Mouse (Mus musculus): ENCODE measurements around the gene Frat2.

Gene Frat2

DNA sequence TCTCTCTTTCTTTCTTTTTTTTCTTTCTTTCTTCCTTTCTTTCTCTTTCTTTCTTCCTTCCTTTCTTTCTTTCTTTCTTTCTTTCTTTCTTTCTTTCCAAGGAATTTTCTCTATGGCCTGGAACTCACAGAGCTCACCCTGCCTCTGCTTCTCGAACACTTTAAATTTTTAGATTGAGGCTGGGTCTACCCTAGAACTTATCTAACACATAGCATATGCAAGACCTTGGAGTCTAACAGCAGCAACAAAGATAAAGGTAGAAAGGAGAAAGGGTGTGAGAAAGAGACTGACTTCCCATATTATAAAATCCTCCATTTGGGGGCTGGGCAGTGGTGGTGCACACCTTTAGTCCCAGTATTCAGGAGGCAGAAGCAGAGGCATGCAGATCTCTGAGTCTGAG, 25.3 kb downstream of the Frat2 start:
- DNase-seq (ENCODE audit: low spot score in 2 of 2) = no peak

- DNase-seq (ENCODE audit: low spot score in 2 of 2) = no peak
Observed at GRCm38 (mm10) chr19:41821436-41821835, 26.5 kb downstream of the Frat2 start.

DNA sequence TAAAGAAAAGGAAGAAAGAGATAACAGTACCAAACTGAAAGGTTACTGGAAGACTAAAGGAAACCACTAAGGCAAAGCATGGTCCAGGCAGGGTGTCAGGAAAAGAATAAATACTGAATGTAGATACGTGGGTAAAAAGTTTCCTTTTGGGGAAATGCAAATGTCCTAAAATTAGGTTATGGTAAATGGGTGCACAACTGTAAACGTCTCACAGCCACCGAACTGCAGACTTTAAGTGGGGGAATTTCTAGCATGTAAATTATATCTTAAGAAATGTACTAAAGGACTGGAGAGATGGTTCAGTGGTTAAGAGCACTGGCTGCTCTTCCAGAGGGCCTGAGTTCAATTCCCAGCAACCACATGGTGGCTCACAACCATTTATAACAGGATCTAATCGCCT, 29.2 kb downstream of the Frat2 start:
- DNase-seq (ENCODE audit: low spot score in 2 of 2) = no peak

GRCm38 (mm10) chr19:41817325-41817724, 30.6 kb downstream of the Frat2 start:
- no peak for DNase-seq (ENCODE audit: low spot score in 2 of 2)

DNA sequence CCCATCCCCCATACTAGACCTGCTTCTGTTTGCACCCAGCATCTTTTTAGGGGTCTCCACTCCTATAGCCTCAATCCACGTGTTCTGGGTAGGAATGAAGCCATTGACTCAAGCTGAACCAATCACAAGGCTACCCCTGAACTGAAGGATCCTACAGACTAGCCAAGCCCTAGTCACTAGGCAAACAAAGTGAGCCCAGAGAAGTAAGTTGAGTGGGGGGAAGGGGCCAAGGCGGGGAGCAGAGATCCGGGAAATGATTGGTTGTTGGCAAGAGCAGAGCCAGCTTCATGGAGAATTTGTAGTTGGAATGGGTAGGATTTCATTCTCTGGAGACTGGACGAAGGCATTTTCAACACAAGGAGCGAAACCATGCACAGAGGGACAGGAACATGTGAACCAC, 31.0 kb downstream of the Frat2 start:
- no peak for DNase-seq (ENCODE audit: low spot score in 2 of 2)

DNA sequence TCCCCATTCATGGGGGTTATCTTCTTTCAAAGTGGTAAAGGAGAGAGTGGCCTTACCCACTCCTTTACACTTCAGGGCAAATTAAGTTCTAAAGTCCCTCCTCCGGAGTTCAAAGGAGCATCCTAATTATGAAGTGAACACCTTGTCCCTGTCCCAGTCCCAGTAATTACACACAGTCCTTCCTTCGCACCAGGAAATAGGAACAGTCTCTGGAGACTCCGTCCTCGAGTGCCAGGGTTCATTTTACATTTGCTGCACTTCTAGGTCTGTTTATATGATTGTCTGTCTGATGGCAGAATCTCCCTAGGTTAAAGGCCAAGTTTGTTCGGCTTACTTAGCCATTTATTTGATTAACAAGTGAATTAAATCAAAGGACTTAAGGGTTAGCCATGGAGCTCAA, 31.5 kb downstream of the Frat2 start:
- no peak for DNase-seq (ENCODE audit: low spot score in 2 of 2)

DNA sequence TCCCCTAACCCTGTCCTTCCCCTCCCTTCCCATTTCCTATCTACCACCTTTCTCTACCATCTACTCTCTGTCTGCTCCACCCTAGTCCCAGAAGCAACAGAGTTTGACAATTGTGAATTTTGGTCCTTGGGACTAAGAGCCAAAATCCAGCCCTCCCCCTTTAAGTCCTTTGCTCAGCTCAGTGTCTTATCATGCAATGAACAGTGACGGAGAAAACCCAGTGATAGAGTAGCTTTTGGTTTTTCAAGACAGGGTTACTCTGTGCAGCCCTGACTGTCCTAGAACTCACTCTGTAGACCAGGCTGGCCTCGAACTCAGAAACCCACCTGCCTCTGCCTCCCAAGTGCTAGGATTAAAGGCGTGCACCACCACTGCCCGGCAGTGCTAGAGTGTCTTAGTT, 34.6 kb downstream of the Frat2 start:
- no peak for DNase-seq (ENCODE audit: low spot score in 2 of 2)

GRCm38 (mm10) chr19:41812525-41812924, 35.4 kb downstream of the Frat2 start:
- no peak for DNase-seq (ENCODE audit: low spot score in 2 of 2)

DNA sequence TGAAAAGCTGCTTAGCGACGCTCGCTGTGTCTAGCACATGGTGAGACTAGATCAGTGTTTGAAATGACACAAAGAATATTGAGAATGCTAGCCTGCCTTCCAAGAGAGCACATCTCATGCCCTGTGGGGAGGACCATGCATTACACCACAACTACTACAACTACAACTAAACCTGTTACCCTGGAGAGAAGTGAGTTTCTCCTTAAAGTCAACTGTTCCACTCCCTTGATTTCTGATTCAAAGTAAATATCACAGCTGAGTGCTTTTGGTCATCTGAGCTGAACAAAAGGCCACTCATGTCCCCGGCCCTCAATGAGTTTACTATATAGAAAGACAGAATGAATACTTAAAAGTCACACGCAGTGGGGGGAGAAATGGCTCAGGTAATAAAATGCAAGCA, 37.9 kb downstream of the Frat2 start:
- no peak for DNase-seq (ENCODE audit: low spot score in 2 of 2)

- no peak for DNase-seq (ENCODE audit: low spot score in 2 of 2)
Observed at GRCm38 (mm10) chr19:41808104-41808634, 39.8 kb downstream of the Frat2 start.

GRCm38 (mm10) chr19:41807497-41807896, 40.4 kb downstream of the Frat2 start:
- no peak for DNase-seq (ENCODE audit: low spot score in 2 of 2)

- DNase-seq (ENCODE audit: low spot score in 2 of 2) = no peak
Observed at GRCm38 (mm10) chr19:41805831-41806230, 42.1 kb downstream of the Frat2 start.

DNA sequence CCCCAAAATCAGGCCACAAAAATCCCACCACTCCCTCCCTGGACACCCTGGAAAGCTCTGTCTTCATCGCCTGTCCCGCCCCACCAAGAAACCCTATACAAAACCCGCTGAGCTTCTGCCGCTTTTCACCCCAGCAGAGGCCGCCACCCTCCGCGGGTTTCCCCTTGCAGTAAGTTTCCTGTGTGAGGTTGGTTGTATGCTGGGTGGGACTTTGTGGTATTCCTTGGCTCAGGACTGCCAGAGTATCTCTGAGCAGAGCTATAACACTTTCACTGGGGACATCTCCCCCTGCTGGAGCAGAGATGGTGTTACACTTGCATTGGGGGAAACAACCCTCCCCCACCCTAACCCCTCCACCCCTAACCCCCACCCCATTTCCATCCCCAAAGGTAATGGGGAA, 44.6 kb downstream of the Frat2 start:
- DNase-seq (ENCODE audit: low spot score in 2 of 2) = peak; percentile 20 to 30

DNA sequence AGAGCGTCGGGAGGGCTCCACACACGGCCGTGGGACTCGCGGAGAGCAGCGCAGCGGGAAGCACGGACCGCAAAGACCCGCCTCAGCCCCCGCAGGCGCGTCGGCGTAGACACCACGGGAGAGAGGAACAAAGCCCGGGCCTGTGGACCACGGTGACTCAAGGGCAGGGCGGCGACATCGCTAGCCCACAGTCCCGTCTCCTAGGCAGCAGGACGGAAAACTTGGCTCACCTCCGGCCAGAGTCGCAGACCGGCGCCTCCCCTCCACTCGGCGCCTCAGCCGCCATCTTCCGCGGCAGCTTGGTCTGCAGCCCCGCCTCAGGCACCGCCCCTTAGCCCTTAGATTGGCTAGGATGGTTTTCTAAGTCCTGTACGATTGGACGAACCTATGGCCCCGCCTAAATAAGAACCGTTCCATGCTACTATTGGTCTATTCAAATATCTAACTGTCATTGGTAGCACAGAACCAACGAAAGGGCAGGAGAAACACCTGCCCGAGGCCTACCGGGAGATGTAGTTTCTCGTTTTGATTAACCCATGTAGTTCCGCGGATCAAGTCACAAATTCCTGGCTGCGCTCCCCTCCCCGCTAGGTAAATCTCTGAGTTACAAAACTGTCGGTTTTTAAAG, 46.1 kb downstream of the Frat2 start, which contains the start of gene Arhgap19:
Gene Arhgap19 (minus strand): TSS at position 306 of the 628 bp plus-strand sequence.
- DNase-seq (ENCODE audit: low spot score in 2 of 2) = peak; percentile 80 to 83

DNA sequence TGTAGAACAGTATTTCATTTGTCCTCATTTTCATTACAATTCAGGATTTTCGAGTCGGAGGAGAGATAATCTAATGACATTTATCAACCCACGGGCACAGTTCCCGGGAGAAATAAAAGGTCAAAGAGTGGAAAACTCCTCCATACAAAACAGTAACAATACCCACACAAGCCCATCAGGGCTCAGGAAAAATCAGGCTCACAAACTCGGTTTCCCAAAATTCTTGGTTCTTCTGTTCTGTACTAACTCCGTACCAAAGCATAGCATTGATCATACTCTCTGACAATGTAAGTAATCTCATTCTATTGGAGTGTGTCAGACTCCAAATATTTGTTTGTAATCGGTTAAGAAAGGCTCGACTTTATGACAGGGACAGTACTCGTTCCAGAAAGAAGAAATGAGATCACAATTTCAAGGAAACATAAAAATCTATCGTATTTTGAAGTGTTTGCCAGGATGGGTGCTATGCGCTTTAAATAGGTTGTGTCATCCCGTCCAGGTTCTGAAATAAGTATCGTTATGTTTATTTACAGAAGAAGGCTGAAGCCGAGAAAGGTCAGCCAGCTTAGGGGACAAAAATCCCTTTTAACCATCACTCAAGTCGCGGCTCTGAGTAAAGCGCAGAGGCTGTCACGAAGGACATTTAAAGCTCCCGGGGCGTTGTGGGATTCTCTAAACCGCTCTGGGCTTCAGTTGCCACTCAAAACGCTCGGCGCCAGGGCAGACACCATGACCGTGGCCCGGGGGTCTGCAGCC, 46.8 kb downstream of the Frat2 start:
- no peak for DNase-seq (ENCODE audit: low spot score in 2 of 2)

DNA sequence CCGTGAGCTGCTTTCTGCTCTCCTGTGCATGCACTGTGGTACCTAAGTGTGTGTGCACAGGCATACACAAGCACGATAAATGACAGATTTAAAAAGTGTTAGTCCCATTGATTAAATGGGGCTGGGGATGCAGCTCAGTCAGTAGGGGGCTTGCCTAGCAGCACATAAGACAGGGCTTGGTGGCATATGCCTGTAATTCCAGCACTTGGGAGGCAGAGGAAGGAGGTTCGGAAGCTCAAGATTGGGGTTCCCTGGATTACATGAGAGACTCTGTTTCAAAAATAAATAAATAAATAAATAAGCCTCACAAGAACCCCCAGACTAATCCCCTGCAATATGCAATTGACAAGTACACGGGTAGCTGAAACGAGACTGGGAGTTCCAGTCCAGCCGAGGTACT, 47.5 kb downstream of the Frat2 start:
- DNase-seq (ENCODE audit: low spot score in 2 of 2) = no peak

DNA sequence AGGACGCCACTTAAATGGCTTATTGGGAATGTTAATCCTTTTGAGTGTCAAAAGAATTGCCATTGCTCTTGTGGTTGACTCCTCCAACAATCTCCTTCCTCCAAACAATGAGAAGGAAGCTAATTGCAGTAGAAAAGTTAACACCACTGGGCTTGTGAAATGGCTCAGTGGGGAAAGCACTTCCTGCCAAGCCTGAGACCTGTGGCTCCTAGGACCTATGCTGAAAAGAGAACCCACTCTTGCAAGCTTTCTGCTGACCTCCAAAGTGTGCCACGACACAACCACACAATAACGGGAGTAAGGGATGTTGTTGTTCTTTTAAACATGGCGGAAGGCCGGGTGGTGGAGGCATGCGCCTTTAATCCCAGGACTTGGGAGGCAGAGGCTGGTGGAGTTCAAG, 50.4 kb downstream of the Frat2 start:
- no peak for DNase-seq (ENCODE audit: low spot score in 2 of 2)

DNA sequence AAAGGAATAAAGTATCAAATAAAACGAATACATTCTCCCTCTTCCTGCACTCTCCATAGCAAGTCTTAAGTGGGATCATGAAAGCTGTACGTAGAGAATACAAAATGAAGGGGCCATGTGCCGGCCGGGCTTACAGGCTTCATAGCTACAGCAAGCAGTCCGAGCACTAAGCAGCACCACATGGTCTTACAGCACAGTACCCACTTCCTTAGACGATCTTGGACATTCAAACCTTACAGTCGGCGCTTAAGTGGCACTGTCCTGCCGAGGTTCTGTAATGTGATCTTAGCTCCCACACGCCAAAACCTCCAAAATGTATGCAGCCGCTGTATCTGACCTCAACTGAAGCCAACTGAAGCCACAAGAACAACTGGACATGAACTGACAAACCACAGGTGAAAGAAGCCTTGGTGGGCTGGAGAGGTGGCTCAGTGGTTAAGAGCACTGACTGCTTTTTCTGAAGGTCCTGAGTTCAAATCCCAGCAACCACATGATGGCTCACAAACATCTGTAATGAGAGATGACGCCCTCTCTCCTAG, 51.1 kb downstream of the Frat2 start:
- DNase-seq (ENCODE audit: low spot score in 2 of 2) = no peak

- DNase-seq (ENCODE audit: low spot score in 2 of 2) = no peak
Observed at GRCm38 (mm10) chr19:41796148-41796760, 51.7 kb downstream of the Frat2 start.
